Mouse (Mus musculus) fibroblast of lung, adult 2 months (primary cell): ENCODE measurements around the gene Ifnar1.

Source experiments
- DNase-seq: peaks from one replicate; pipeline ENCODE4 v3.0.0-alpha.2; 2011; ENCODE audit warnings: low read depth

Ifnar1 gene

GRCm38 (mm10) chr16:91461066-91461638 lies 23.9 kb upstream of the Ifnar1 start:
- no peak for DNase-seq

- DNase-seq = no peak
These were observed 23.3 kb upstream of the Ifnar1 start for GRCm38 (mm10) chr16:91461773-91462181.

DNA sequence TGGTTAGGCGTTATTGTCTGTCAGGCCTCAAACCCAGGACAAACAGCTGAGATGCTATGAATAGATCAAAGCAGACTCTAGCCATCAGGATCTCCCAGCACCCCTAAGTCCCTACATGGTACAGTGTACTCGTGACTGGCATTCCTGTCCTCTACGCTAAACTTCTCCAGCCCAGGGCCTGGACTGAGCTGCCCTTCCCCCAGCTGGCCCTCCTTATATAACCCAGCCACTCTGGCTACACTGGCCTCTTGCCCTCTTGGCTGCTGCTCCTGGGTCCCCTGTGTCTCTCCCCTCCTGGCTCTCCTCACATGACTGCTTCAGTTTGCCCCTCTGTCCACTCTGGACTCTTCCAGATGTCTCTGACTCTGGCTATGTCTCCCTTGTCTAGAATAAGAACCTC lies 22.4 kb upstream of the Ifnar1 start:
- DNase-seq = no peak

- no peak for DNase-seq
These were observed 21.6 kb upstream of the Ifnar1 start for GRCm38 (mm10) chr16:91463400-91463799.

DNA sequence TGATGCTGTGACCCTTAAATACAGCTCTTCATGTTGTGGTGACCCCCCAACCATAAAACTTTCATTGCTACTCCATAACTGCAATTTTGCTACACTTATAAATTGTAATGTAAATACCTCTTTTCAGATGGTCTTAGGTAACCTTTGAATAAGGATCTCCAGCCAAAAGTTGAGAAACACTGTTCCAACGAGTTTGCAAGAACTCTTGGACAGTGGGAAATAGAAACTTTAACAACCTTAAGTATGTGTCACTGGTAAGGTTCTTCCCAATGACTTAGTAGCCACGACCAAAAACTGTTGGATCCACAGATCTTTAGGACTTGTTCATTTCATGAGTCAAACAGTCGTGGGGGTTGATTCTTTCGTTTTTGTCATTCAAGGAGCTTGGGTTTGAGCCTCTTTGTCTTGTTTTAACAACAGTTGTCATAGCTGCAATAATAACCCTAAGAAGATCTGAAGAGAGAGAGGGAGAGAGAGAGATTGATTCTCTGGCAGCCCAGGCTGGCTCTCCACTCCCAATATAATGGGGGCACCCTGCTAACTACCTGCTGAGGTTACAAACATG lies 21.1 kb upstream of the Ifnar1 start:
- no peak for DNase-seq

DNA sequence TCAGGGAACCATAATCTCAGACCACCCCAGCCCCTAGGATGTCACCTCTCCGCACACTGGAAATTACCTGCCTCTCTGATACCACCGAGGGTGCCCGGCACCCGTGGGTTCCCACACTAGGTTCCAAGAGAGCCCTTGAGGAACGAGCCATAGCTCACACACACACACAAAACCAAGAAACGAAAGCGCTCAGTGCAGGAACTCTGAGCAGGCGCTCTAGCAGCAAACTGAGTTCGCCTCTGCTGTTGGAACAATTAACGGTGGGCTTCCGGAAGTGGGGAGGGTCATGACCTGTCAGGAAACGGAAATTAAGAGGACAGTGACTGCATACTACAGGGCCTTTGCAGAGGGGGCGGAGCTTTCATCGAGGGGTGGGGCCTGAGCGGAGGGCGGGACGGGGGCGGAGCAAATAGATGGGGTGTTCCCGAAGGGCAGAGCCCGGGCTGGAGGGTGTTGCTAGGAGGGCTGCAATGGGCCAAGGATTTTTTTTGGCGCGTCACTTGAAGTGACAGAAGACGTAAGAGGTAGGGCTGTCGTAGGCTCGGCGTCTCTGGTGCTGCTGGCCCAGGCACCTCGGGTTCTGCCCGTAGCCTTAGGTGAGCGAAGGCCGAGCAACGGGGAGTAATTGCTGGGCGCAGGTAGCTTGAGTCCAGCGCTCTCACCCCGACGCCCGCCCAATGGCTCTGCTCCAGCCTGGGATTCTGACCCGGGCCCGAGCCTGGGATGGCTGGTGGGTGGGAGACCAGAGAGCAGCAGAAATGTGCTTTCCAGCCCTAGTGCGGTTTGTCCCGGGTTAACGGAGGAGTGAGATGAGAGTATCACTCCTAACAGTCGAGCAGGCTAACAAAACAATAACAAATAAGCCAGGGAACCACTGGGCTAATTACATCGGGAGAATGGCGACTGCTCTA lies 20.2 kb upstream of the Ifnar1 start:
- peak; percentile 47 for DNase-seq

GRCm38 (mm10) chr16:91465505-91466240 lies 19.4 kb upstream of the Ifnar1 start:
- DNase-seq = no peak

DNA sequence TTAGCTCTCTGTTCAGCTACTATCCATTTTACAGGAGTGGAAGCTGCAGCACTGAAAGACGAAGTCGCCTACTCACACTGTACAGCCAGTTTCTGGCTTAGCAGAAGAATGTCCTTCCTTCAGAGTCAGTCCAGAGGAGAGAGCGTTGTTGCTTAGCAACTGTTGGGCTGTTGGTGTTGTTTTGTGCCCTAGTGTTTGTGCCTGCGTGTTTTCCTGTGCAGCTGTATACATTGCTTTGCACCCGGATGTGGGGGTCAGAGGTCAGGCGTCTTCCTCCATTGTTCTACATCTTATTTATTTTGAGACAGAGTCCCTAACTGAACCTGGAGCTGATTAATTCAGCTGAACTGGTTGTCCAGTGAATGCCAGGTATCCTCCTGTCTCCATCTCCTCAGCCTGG lies 18.5 kb upstream of the Ifnar1 start:
- no peak for DNase-seq

- no peak for DNase-seq
These were observed 14.6 kb upstream of the Ifnar1 start for GRCm38 (mm10) chr16:91470470-91470869.

DNA sequence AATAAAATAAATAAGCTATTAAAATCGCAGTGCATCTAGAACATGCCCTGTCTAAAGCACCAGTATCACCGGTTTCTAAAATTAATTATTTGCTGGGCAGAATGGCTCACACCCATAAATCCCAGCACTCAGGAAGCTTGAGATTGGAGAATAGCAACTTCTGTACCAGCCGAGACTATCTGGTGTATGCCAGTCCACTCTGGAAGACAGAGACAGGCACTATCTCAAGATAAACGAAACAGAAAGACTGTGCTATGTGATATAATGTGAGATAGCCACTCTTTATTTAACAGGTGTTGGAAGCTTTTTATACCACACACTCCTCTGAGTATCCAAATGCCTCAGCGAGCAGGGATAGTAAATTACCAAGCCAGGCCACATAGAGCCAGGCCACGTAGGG lies 13.6 kb upstream of the Ifnar1 start:
- DNase-seq = no peak

DNA sequence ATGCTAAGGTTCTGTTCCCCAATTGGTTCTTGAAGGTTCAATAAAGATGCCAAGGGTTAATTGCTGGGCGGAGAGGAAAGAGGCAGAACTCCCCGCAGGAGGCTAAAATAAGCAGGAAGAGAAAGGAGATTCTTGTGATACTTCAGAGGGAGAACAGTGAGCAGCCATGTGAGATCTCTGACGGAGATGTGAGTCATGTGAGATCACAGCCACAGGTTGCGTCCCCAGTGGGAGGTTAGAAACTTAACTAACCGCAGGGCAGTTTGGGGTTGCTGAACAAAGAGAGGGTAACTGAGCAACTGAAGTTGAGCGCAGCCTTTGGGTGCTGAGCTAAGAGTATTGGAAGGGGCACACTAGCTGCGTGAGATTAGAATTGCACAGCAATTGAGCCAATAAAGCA lies 9.3 kb upstream of the Ifnar1 start:
- DNase-seq = no peak

DNA sequence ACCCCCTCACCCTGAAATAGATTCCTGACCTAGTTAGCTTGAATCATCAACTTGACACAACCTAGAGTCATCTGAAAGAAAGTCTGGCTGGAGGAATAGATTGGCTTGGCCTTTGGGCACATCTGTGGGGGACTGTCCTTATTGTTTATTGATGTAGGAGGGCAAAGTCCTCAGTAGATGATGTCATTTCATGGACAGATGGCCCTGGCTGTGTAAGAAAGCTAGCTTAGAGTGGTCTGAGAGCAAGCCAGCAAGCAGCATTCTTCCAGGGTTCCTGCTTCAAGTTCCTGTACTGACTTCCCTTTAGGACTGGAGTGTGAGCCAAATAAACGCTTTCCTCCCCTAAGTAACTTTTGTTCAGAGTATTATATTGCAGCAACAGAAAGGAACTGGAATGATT lies 7.0 kb upstream of the Ifnar1 start:
- DNase-seq = no peak

GRCm38 (mm10) chr16:91480517-91480916 lies 4.5 kb upstream of the Ifnar1 start:
- DNase-seq = no peak

DNA sequence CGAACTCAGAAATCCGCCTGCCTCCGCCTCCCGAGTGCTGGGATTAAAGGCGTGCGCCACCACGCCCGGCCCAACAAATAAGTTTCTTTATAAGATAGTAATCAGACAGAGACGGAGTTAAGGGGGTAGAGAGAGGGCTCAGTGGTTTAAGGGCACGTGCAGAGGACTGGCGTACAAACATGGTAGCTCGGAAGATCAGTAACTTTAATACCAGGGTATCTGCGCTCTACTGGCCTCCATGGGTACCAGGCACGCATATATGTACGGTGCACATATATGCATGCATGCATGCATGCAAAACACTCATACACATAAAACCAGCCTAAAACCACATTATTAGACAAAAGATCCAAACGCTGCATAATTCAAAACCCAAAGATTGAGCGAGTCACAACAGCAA lies 651 bp upstream of the Ifnar1 start:
- DNase-seq = no peak

- no peak for DNase-seq
These were observed 803 bp downstream of the Ifnar1 start for GRCm38 (mm10) chr16:91485841-91486240.

GRCm38 (mm10) chr16:91488066-91488465 lies 3.0 kb downstream of the Ifnar1 start:
- DNase-seq = no peak

GRCm38 (mm10) chr16:91490897-91491296 lies 5.9 kb downstream of the Ifnar1 start:
- DNase-seq = no peak

DNA sequence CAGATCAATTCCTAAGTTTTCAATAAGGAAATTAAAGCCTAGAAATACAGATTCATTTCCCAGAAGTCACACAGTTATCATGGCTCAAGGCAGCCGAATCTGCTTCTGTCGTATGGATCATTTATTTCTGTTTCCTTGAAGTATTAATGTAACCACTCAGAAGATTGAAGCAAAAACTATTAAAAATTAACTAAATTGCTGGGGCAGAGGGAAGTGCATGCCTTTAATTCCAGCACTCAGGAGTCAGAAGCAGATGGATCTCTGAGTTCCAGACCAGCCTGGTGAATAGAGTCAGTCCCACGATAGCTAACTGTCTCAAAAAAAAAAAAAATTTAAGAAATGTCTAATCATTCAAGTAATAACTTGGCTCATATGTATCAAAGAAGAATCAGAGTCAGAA lies 6.4 kb downstream of the Ifnar1 start:
- no peak for DNase-seq

DNA sequence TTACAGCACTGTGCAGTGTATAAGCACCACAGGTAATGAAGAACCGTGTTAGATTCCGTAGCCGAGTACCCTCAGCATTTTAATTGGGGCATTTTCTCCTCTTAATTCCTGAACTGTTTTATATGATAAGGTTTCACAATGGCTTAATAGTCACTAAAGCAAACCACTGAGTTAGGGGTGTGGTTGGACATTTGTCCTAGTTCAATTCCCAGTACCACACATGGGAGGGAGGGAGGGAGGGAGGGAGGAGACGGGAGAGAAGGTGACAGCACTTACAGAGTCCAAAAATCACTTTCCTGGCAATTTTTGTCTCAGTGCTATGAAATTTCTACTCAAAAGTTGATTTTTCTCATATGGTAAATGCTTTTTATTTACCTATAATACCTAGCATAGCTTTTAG lies 10.5 kb downstream of the Ifnar1 start:
- DNase-seq = no peak

GRCm38 (mm10) chr16:91496206-91496605 lies 11.2 kb downstream of the Ifnar1 start:
- DNase-seq = no peak

DNA sequence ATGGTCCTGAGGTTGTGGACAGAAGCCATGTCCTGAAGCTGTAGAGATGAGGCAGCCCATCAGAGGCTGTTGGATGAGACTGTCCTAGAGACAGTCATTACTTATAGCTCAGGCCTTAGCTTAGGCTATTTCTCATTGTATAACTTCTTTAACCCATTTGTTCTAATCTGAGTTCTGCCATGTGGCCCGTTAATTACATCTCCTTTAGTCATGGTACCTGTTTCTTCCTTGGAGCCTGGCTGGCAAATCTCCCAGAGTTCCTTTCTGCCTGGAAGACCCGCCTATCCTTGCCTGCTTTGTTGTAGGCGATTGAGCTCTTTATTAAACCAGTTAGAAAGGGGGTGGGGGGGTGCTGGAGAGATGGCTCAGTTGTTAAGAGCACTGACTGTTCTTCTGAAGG lies 11.7 kb downstream of the Ifnar1 start:
- DNase-seq = no peak

GRCm38 (mm10) chr16:91498041-91498440 lies 13.0 kb downstream of the Ifnar1 start:
- DNase-seq = no peak

GRCm38 (mm10) chr16:91504701-91505100 lies 19.7 kb downstream of the Ifnar1 start:
- DNase-seq = no peak
